ENCODE assay signal across 8 mouse cellular contexts in the genomic region with DNA sequence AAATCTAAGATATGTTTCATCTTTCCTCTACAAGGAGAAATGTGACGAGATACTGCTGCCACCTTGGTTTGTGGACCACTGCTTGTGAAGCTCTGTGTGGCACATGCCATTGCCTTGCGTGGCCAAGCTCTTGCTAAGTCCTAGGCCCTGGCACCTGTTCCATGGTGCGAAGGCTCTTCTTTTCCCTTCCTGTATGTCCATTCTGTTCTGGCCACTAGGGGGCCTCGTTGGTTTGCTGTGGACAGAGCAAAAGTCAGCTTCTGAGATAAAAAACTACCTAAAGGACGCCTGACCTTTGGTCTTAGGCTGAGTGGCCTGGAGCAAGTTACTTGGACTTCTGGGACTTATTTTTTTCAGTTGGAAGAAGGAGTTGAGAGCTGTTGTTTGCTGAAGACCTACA. TPM values are rescaled to one million over a fixed set of nuclear protein-coding genes. Genes with fewer than 3 reads are reported as not detected.
DNase-seq lines count a peak whose midpoint lies in the region; ATAC-seq lines count a peak whose summit lies in the region.

No protein-coding gene starts in this region.

- 35% methylated on average over 5 of the region's 5 CpGs for WGBS in hindbrain, embryonic 14.5 days
- WGBS in hindbrain, embryonic 12.5 days, result 34% methylated on average over 5 of the region's 5 CpGs
- WGBS in kidney, embryonic 15.5 days, result 39% methylated on average over 5 of the region's 5 CpGs
- 30% methylated on average over 5 of the region's 5 CpGs for WGBS in limb, embryonic 11.5 days

- no peaks in the 10 kb centered on the region for H3K9me3 ChIP-seq in hindbrain, embryonic 14.5 days (ENCODE audit: control insufficient read depth, low read length)
- H3K9me3 ChIP-seq in hindbrain, embryonic 12.5 days (replicated peaks), result no peaks in the 10 kb centered on the region
- H3K9me3 ChIP-seq in kidney, embryonic 15.5 days (replicated peaks), result no peaks in the 10 kb centered on the region
- H3K9me3 ChIP-seq in limb, embryonic 11.5 days (ENCODE audit: control insufficient read depth, low read length), result no peaks in the 10 kb centered on the region

- H3K4me2 ChIP-seq in hindbrain, embryonic 14.5 days (replicated peaks), result no peak overlapping the region
- no peak overlapping the region for H3K4me2 ChIP-seq in hindbrain, embryonic 12.5 days (replicated peaks)
- H3K4me2 ChIP-seq in kidney, embryonic 15.5 days, result no peak overlapping the region
- H3K4me2 ChIP-seq in limb, embryonic 11.5 days (ENCODE audit: low read depth, severe bottlenecking), result no peak overlapping the region

- no peak overlapping the region for H3K4me3 ChIP-seq in hindbrain, embryonic 14.5 days (replicated peaks; ENCODE audit: low read length)
- no peak overlapping the region for H3K4me3 ChIP-seq in hindbrain, embryonic 12.5 days
- H3K4me3 ChIP-seq in kidney, embryonic 15.5 days (replicated peaks), result no peak overlapping the region
- H3K4me3 ChIP-seq in limb, embryonic 11.5 days (ENCODE audit: low read depth, low read length), result no peak overlapping the region

- H3K27me3 ChIP-seq in hindbrain, embryonic 14.5 days (ENCODE audit: control insufficient read depth, insufficient read depth, low read length), result no peaks in the 10 kb centered on the region
- H3K27me3 ChIP-seq in hindbrain, embryonic 12.5 days, result no peaks in the 10 kb centered on the region
- no peaks in the 10 kb centered on the region for H3K27me3 ChIP-seq in kidney, embryonic 15.5 days
- no peaks in the 10 kb centered on the region for H3K27me3 ChIP-seq in limb, embryonic 11.5 days (ENCODE audit: control insufficient read depth, insufficient read depth, low read length)

- ATAC-seq in hindbrain, embryonic 14.5 days (ENCODE audit: low FRiP score), result no peak
- ATAC-seq in hindbrain, embryonic 12.5 days (ENCODE audit: low FRiP score), result no peak
- ATAC-seq in cerebellum, adult (ENCODE audit: insufficient number of reproducible peaks, low FRiP score, low TSS enrichment), result peak; percentile 49; the same call in 1 of the 2 replicates
- ATAC-seq in kidney, embryonic 15.5 days (replicated peaks; ENCODE audit: low FRiP score), result 0 out of 2 replicates have a peak, but pooled peaks have one; percentile 33
- no peak for ATAC-seq in limb, embryonic 11.5 days (ENCODE audit: insufficient number of reproducible peaks, low FRiP score, low TSS enrichment, low read depth)

- H3K36me3 ChIP-seq in hindbrain, embryonic 14.5 days (replicated peaks; ENCODE audit: control insufficient read depth, insufficient read depth), result no peaks in the 10 kb centered on the region
- no peaks in the 10 kb centered on the region for H3K36me3 ChIP-seq in hindbrain, embryonic 12.5 days
- no peaks in the 10 kb centered on the region for H3K36me3 ChIP-seq in kidney, embryonic 15.5 days
- no peaks in the 10 kb centered on the region for H3K36me3 ChIP-seq in limb, embryonic 11.5 days (ENCODE audit: control insufficient read depth, insufficient read depth, low read length)

- H3K27ac ChIP-seq in hindbrain, embryonic 14.5 days, result no peak overlapping the region
- H3K27ac ChIP-seq in hindbrain, embryonic 12.5 days, result no peak overlapping the region
- no peak overlapping the region for H3K27ac ChIP-seq in kidney, embryonic 15.5 days
- H3K27ac ChIP-seq in limb, embryonic 11.5 days (replicated peaks; ENCODE audit: low read depth, low read length), result no peak overlapping the region

- H3K9ac ChIP-seq in hindbrain, embryonic 14.5 days, result no peak overlapping the region
- no peak overlapping the region for H3K9ac ChIP-seq in hindbrain, embryonic 12.5 days
- no peak overlapping the region for H3K9ac ChIP-seq in kidney, embryonic 15.5 days
- H3K9ac ChIP-seq in limb, embryonic 11.5 days (ENCODE audit: low read length), result no peak overlapping the region

- H3K4me1 ChIP-seq in hindbrain, embryonic 14.5 days (replicated peaks; ENCODE audit: control insufficient read depth, insufficient read depth, low read length), result no peaks in the 10 kb centered on the region
- H3K4me1 ChIP-seq in hindbrain, embryonic 12.5 days, result no peaks in the 10 kb centered on the region
- H3K4me1 ChIP-seq in kidney, embryonic 15.5 days, result no peaks in the 10 kb centered on the region
- no peaks in the 10 kb centered on the region for H3K4me1 ChIP-seq in limb, embryonic 11.5 days (ENCODE audit: control insufficient read depth, insufficient read depth, low read length)

- peak; percentile 67 for DNase-seq in hindbrain, embryonic 14.5 days (ENCODE audit: low spot score)
- DNase-seq in frontal cortex, postnatal 14 days (ENCODE audit: low spot score in 2 of 2), result peak; percentile 15 to 59
- DNase-seq in limb, embryonic 11.5 days (ENCODE audit: low spot score), result peak; percentile 75
- peak; percentile 33 for DNase-seq in ovary, postnatal 36 days (ENCODE audit: low spot score)
- DNase-seq in urinary bladder, postnatal 25 days (ENCODE audit: low spot score), result peak; percentile 70

RNA-seq across cellular contexts. Expression of a gene that starts 36.1 kb away (rescaled TPM):
- 39.4 and 47.1 TPM in 2 replicates for polyA plus RNA-seq in hindbrain, embryonic 14.5 days (2014; fragmentation: Nextera tagmentation; extraction: Ambion mirVana)
- 18.0 and 22.7 TPM in 2 replicates for polyA plus RNA-seq in hindbrain, embryonic 12.5 days (2016; fragmentation: Nextera tagmentation; extraction: Ambion mirVana)
- polyA plus RNA-seq in kidney, embryonic 15.5 days (2015; fragmentation: Nextera tagmentation; extraction: Ambion mirVana), result not detected in 2 replicates
- not detected in 2 replicates for polyA plus RNA-seq in limb, embryonic 11.5 days (2014; fragmentation: Nextera tagmentation; extraction: Ambion mirVana)

Comparison
In these comparisons a context has a peak if more than half of its experiments do, and no peak if none do; other contexts are left out.
1. ATAC-seq: peak in cerebellum, adult (single experiment) and kidney, embryonic 15.5 days (single experiment); none in hindbrain, embryonic 14.5 days (single experiment), hindbrain, embryonic 12.5 days (single experiment) and limb, embryonic 11.5 days (single experiment).
2. RNA of a gene that starts 36.1 kb away (polyA plus RNA-seq): 39.4 to 47.1 TPM in hindbrain, embryonic 14.5 days and 18.0 to 22.7 TPM in hindbrain, embryonic 12.5 days; not detected in kidney, embryonic 15.5 days and not detected in limb, embryonic 11.5 days; every median in the first group is over 10 times any median in the second.
3. Peak in every context shown above with its lines, with median percentiles within 50 percentile points of each other: DNase-seq.